Mouse (Mus musculus) c-Kit-positive CD71-positive TER-119-positive erythroid progenitor cells, embryonic 14.5 days (primary cell): Measurements from ENCODE around the gene Ogfod2.

Experiments
- DNase-seq: peaks from one replicate; pipeline ENCODE4 v3.0.0-alpha.2; 2013; ENCODE audit warnings: low spot score

Gene Ogfod2

GRCm38 (mm10) chr5:124111742-124112497, at the start of gene Ogfod2:
Gene Ogfod2 (plus strand): TSS chr5:124112297.
- peak; percentile 97 for DNase-seq

GRCm38 (mm10) chr5:124069657-124070056, 42.4 kb upstream of the Ogfod2 start:
- DNase-seq = no peak

DNA sequence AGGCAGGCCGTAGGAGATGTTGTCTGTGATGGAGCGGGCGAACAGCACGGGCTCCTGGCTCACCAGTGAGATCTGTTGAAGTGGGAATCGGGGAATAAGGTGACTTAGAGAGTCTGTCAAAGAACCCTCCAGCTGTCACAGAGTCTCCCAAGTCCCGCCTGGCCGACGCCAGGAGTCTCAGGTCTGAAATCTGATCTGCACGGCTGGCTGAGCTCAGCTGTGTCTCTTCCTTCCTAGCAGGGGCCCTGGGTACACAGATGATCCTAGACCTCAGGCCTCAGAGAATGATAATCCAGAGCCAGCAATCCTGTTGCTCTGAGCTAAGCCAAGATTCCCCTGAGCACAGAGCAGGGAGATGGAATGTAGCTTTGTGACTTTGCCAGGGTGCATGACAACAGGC, 38.4 kb upstream of the Ogfod2 start:
- DNase-seq = no peak

DNA sequence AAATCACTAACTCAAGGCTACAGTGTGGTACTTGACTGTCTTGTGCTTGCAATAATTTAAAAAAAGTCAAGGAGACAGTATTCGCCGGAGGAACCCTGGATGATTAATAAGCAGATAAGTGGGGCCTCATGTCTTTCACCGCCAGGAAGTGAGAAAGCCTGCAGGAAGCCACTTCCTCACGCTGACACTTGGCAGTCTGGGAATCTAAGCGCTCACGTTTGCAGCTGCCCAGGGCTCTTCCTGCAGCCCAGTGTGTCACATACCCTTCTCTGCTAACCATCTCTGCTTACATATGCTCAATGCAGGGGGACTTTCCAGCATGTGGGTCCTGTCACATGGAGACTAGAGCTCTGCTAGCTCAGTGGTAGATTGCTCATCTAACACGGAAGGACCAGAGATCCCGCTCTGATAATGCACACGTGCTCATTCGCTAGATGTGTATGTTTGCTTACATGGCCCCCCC, 37.2 kb upstream of the Ogfod2 start:
- DNase-seq = no peak

GRCm38 (mm10) chr5:124075716-124076115, 36.4 kb upstream of the Ogfod2 start:
- no peak for DNase-seq

- no peak for DNase-seq
Measured at GRCm38 (mm10) chr5:124076559-124076958, 35.5 kb upstream of the Ogfod2 start.

DNA sequence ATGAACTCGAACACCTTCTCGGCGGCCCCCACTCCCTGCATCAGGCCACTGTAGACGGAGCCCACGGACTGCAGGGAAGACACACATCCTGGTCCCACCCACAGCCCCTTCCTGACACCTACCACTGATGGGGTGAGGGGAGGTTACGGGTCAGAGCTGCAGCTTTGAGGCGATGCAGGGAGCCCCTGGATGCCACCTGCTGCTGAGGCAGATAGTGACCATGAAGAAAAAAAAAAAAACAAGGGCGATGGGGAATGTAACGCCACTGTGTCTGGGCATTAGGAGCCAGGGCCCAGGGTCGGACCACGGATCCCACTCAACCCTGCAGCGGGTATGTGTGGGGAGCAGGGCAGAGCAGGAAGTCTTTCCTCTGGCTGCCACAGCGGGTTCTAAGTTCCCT, 34.9 kb upstream of the Ogfod2 start:
- DNase-seq = no peak

DNA sequence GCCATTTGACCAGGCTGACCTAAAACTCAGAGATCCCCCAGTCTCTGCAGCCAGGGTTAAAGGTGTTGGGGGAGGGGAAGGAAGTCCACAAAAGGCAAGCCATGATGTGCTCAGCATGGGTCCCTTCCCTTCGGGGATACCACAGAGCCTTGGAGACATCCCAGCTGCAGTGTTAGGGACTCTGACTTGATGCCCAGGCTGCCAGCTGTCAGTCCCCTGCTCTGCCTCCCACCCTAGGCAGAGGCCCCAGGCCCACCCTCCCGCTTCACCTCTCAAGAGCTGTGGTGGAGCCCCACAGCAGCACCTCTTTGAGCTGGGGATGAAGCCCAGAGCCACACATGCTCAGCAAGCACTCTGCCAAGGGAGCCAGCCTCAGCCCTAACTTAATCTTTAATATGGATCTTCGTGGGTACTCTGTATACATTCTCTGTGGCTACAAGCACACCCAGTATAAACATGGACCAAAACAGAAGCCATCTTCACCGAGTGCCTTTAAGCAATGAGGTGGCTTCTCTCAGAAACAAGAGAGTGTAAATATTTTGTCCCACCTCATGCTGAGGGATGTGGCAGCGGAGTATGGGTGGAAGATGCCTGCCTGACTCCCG, 34.1 kb upstream of the Ogfod2 start:
- DNase-seq = no peak

GRCm38 (mm10) chr5:124078794-124079416, 33.2 kb upstream of the Ogfod2 start:
- DNase-seq = no peak

- no peak for DNase-seq
Measured at GRCm38 (mm10) chr5:124079880-124080279, 32.2 kb upstream of the Ogfod2 start.

DNA sequence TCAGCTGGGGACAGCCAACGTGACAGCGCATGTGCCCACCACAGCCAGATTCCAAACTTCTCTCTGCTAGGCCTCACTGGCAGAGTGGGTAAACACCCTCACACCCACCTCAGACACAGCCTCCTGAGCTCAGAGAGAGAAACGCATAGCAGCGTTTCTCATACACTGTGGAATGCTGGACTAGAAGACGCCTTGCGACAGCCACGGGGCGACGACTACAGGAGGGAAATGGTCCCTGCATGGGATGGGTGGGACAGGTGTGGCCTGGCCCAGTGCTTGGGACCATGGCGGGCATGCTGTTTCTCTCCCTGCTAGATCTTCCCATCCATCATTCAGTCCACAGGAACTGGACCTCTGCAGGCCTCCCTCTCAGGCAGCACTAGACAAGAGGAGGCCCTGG, 29.6 kb upstream of the Ogfod2 start:
- no peak for DNase-seq

- DNase-seq = no peak
Measured at GRCm38 (mm10) chr5:124082941-124083688, 29.0 kb upstream of the Ogfod2 start.

- DNase-seq = no peak
Measured at GRCm38 (mm10) chr5:124083850-124084587, 28.1 kb upstream of the Ogfod2 start.

GRCm38 (mm10) chr5:124084588-124085173, 27.4 kb upstream of the Ogfod2 start:
- peak; percentile 87 for DNase-seq

- DNase-seq = no peak
Measured at GRCm38 (mm10) chr5:124085513-124085912, 26.6 kb upstream of the Ogfod2 start.

DNA sequence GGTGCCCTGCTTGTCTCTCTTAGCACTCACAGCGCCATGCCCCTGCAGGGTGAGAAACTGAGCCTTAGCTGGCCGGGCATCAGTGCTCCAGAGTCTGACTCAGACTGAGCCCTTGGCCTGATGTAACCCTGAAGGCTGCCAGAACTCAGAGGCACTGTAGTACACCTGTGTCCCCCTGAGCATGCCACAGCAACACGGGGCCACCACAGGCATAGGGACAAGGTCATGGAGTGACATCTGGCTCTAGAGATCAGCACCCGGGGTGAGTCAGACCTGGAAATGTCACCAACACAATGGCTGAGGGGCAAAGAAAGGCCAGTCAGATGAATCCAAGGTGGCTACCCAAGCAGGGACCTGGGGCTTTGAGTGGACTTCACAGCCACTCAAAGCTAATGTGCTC, 25.2 kb upstream of the Ogfod2 start:
- DNase-seq = no peak

GRCm38 (mm10) chr5:124089868-124090267, 22.2 kb upstream of the Ogfod2 start:
- no peak for DNase-seq

- peak; percentile 85 for DNase-seq
Measured at GRCm38 (mm10) chr5:124091951-124092406, 20.1 kb upstream of the Ogfod2 start.

DNA sequence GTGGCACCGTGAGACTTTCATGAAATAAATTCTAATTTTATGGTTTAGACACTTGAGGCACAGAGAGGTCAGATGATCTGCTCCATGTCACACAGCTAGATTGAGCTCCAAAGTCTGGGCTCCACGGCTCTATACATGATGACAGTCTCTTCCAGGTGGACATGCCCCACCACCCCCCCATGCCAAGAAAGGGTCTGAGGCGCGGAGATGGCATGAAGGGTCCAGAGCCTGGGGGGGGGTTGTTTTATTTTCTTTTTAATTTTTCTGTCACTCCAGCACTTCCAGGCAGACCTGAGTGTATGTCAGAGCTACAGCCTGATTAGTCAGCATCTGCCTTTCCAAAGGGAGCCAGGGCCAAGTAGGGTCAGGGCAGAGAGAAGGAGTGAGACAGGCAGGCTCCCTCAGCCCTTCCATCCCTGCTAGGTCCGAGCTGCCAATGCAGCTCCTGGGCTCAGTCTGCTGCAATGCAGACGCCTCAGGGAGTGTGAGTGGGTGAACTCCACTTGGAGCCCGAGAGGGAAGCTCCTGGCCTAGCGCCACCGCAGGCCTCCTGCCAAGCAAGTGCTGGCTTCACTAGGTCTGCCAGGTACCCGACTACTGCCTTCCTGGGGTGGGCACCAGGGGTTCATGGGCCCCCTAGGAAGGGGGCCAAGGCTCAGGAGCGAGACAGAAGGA, 18.8 kb upstream of the Ogfod2 start:
- no peak for DNase-seq

- DNase-seq = no peak
Measured at GRCm38 (mm10) chr5:124093852-124094604, 18.1 kb upstream of the Ogfod2 start.
